Mouse (Mus musculus): Measurements from ENCODE around the gene Tgfbr1.

GRCm38 (mm10) chr4:47417871-47418270, 64.8 kb downstream of the Tgfbr1 start:
- TF ChIP-seq GATA1 (IDR thresholded peaks at IDR 0.05; ENCODE audit: borderline replicate concordance, low read length) (no peak), FLI1 (IDR thresholded peaks at IDR 0.05; ENCODE audit: low read length) (no peak)
